Mouse (Mus musculus): ENCODE measurements around the gene Lefty1.
"Not testable (repeated sequence)": the region's sequence is repeated elsewhere in the genome, so short reads cannot be mapped to it uniquely, and the experiment has no call there.

The Lefty1 gene

GRCm38 (mm10) chr1:180934467-180935419 lies at the start of gene Lefty1:
Gene Lefty1, plus strand, starts transcription at chr1:180935022.
- no peak for DNase-seq

- peak; percentile 70 for DNase-seq
Measured at GRCm38 (mm10) chr1:180888556-180889042, 46.2 kb upstream of the Lefty1 start.

GRCm38 (mm10) chr1:180889172-180889571 lies 45.6 kb upstream of the Lefty1 start:
- no peak for DNase-seq

GRCm38 (mm10) chr1:180889841-180890240 lies 45.0 kb upstream of the Lefty1 start:
- DNase-seq = no peak

GRCm38 (mm10) chr1:180892808-180893207 lies 42.0 kb upstream of the Lefty1 start, which contains the start of gene Lefty2:
Gene Lefty2, plus strand, starts transcription at chr1:180893108.
- no peak for DNase-seq

- DNase-seq = not testable (repeated sequence)
Measured at GRCm38 (mm10) chr1:180894088-180894987, 40.5 kb upstream of the Lefty1 start.

GRCm38 (mm10) chr1:180901107-180901506 lies 33.7 kb upstream of the Lefty1 start:
- no peak for DNase-seq

GRCm38 (mm10) chr1:180902915-180903314 lies 31.9 kb upstream of the Lefty1 start:
- no peak for DNase-seq

- DNase-seq = no peak
Measured at GRCm38 (mm10) chr1:180903666-180904038, 31.2 kb upstream of the Lefty1 start.

- DNase-seq = peak; percentile 93
Measured at GRCm38 (mm10) chr1:180904039-180904814, 30.6 kb upstream of the Lefty1 start, which contains the start of gene Pycr2. Gene Pycr2, plus strand, starts transcription at chr1:180904293.

- no peak for DNase-seq
Measured at GRCm38 (mm10) chr1:180904815-180905080, 30.1 kb upstream of the Lefty1 start.

- no peak for DNase-seq
Measured at GRCm38 (mm10) chr1:180905307-180905706, 29.5 kb upstream of the Lefty1 start.

GRCm38 (mm10) chr1:180905876-180906275 lies 28.9 kb upstream of the Lefty1 start:
- DNase-seq = no peak

GRCm38 (mm10) chr1:180906461-180907147 lies 28.2 kb upstream of the Lefty1 start:
- DNase-seq = no peak

GRCm38 (mm10) chr1:180911138-180911537 lies 23.7 kb upstream of the Lefty1 start:
- no peak for DNase-seq

GRCm38 (mm10) chr1:180911653-180912287 lies 23.1 kb upstream of the Lefty1 start:
- DNase-seq = no peak

GRCm38 (mm10) chr1:180912792-180913191 lies 22.0 kb upstream of the Lefty1 start:
- no peak for DNase-seq

- DNase-seq = no peak
Measured at GRCm38 (mm10) chr1:180913797-180914196, 21.0 kb upstream of the Lefty1 start.

- no peak for DNase-seq
Measured at GRCm38 (mm10) chr1:180916425-180916824, 18.4 kb upstream of the Lefty1 start.

- DNase-seq = no peak
Measured at GRCm38 (mm10) chr1:180917053-180917452, 17.8 kb upstream of the Lefty1 start.

- DNase-seq = no peak
Measured at GRCm38 (mm10) chr1:180919686-180920085, 15.1 kb upstream of the Lefty1 start.

Measured in kidney, adult 18-20 months (tissue).